Mouse (Mus musculus): ENCODE measurements around the gene Cpm. TPM values are rescaled to one million over a fixed set of nuclear protein-coding genes. Genes with fewer than 3 reads are reported as not detected.

The Cpm gene
- polyA plus RNA-seq, 2 experiments = 24.4 to 41.6 TPM

- Histone ChIP-seq H3K9me3 (ENCODE audit: control insufficient read depth, low read length) (no peaks in the 10 kb centered on the region), H3K4me2 (replicated peaks; ENCODE audit: low read depth, low read length, severe bottlenecking) (no peak overlapping the region), H3K4me1 (ENCODE audit: control insufficient read depth, insufficient read depth, low read length) (peaks cover 3% of the 10 kb centered on the region; the same call in 1 of the 2 replicates), H3K36me3 (ENCODE audit: control insufficient read depth, insufficient read depth, low read length) (no peaks in the 10 kb centered on the region), H3K9ac (ENCODE audit: low read depth, low read length, severe bottlenecking) (no peak overlapping the region), H3K4me3 (replicated peaks; ENCODE audit: low read length) (no peak overlapping the region), H3K27ac (replicated peaks; ENCODE audit: low read depth, low read length) (no peak overlapping the region), H3K27me3 (ENCODE audit: control insufficient read depth, insufficient read depth, low read length) (no peaks in the 10 kb centered on the region)
- DNase-seq (ENCODE audit: low spot score) (no peak), ATAC-seq (ENCODE audit: low FRiP score, low read depth) (no peak)
- TF ChIP-seq POLR2A (IDR thresholded peaks at IDR 0.05; ENCODE audit: borderline replicate concordance, extremely low read depth, insufficient read depth, insufficient read length) = no peak
- 77% methylated on average over 13 of the region's 13 CpGs for WGBS
Observed at GRCm38 (mm10) chr10:117677494-117678236, 48.4 kb downstream of the Cpm start.

- Histone ChIP-seq H3K27ac (replicated peaks; ENCODE audit: low read depth, low read length) (no peak overlapping the region), H3K27me3 (ENCODE audit: control insufficient read depth, insufficient read depth, low read length) (no peaks in the 10 kb centered on the region), H3K4me1 (ENCODE audit: control insufficient read depth, insufficient read depth, low read length) (peaks cover 7% of the 10 kb centered on the region; the same call in 1 of the 2 replicates), H3K9me3 (ENCODE audit: control insufficient read depth, low read length) (no peaks in the 10 kb centered on the region), H3K4me2 (replicated peaks; ENCODE audit: low read depth, low read length, severe bottlenecking) (no peak overlapping the region), H3K4me3 (replicated peaks; ENCODE audit: low read length) (no peak overlapping the region), H3K9ac (ENCODE audit: low read depth, low read length, severe bottlenecking) (no peak overlapping the region), H3K36me3 (ENCODE audit: control insufficient read depth, insufficient read depth, low read length) (no peaks in the 10 kb centered on the region)
- ATAC-seq (ENCODE audit: low FRiP score, low read depth) = no peak
- WGBS = 79% methylated on average over 5 of the region's 5 CpGs
- no peak for TF ChIP-seq POLR2A (IDR thresholded peaks at IDR 0.05; ENCODE audit: borderline replicate concordance, extremely low read depth, insufficient read depth, insufficient read length)
- no peak for DNase-seq (ENCODE audit: low spot score)
Observed at GRCm38 (mm10) chr10:117678357-117678756, 49.1 kb downstream of the Cpm start.

- Histone ChIP-seq H3K9me3 (ENCODE audit: control insufficient read depth, low read length) (no peaks in the 10 kb centered on the region), H3K9ac (ENCODE audit: low read depth, low read length, severe bottlenecking) (no peak overlapping the region), H3K36me3 (ENCODE audit: control insufficient read depth, insufficient read depth, low read length) (no peaks in the 10 kb centered on the region), H3K4me2 (replicated peaks; ENCODE audit: low read depth, low read length, severe bottlenecking) (no peak overlapping the region), H3K4me1 (ENCODE audit: control insufficient read depth, insufficient read depth, low read length) (peaks cover 7% of the 10 kb centered on the region; the same call in 1 of the 2 replicates), H3K27ac (replicated peaks; ENCODE audit: low read depth, low read length) (no peak overlapping the region), H3K4me3 (replicated peaks; ENCODE audit: low read length) (no peak overlapping the region), H3K27me3 (ENCODE audit: control insufficient read depth, insufficient read depth, low read length) (no peaks in the 10 kb centered on the region)
- no peak for TF ChIP-seq POLR2A (IDR thresholded peaks at IDR 0.05; ENCODE audit: borderline replicate concordance, extremely low read depth, insufficient read depth, insufficient read length)
- no peak for DNase-seq (ENCODE audit: low spot score)
- no peak for ATAC-seq (ENCODE audit: low FRiP score, low read depth)
- WGBS = 74% methylated on average over 5 of the region's 5 CpGs
Observed at GRCm38 (mm10) chr10:117679029-117679686, 49.9 kb downstream of the Cpm start.

GRCm38 (mm10) chr10:117679963-117680473 is 50.7 kb downstream of the Cpm start:
- no peak for ATAC-seq (ENCODE audit: low FRiP score, low read depth)
- Histone ChIP-seq H3K27me3 (ENCODE audit: control insufficient read depth, insufficient read depth, low read length) (no peaks in the 10 kb centered on the region), H3K9me3 (ENCODE audit: control insufficient read depth, low read length) (no peaks in the 10 kb centered on the region), H3K4me2 (replicated peaks; ENCODE audit: low read depth, low read length, severe bottlenecking) (no peak overlapping the region), H3K36me3 (ENCODE audit: control insufficient read depth, insufficient read depth, low read length) (no peaks in the 10 kb centered on the region), H3K4me3 (replicated peaks; ENCODE audit: low read length) (no peak overlapping the region), H3K9ac (ENCODE audit: low read depth, low read length, severe bottlenecking) (no peak overlapping the region), H3K4me1 (ENCODE audit: control insufficient read depth, insufficient read depth, low read length) (peaks cover 7% of the 10 kb centered on the region; the same call in 1 of the 2 replicates), H3K27ac (replicated peaks; ENCODE audit: low read depth, low read length) (no peak overlapping the region)
- DNase-seq (ENCODE audit: low spot score) = no peak
- 89% methylated on average over 14 of the region's 14 CpGs for WGBS
- no peak for TF ChIP-seq POLR2A (IDR thresholded peaks at IDR 0.05; ENCODE audit: borderline replicate concordance, extremely low read depth, insufficient read depth, insufficient read length)

- Histone ChIP-seq H3K4me3 (replicated peaks; ENCODE audit: low read length) (no peak overlapping the region), H3K4me1 (ENCODE audit: control insufficient read depth, insufficient read depth, low read length) (peaks cover 7% of the 10 kb centered on the region; the same call in 1 of the 2 replicates), H3K27me3 (ENCODE audit: control insufficient read depth, insufficient read depth, low read length) (no peaks in the 10 kb centered on the region), H3K9ac (ENCODE audit: low read depth, low read length, severe bottlenecking) (no peak overlapping the region), H3K27ac (replicated peaks; ENCODE audit: low read depth, low read length) (no peak overlapping the region), H3K36me3 (ENCODE audit: control insufficient read depth, insufficient read depth, low read length) (no peaks in the 10 kb centered on the region), H3K4me2 (replicated peaks; ENCODE audit: low read depth, low read length, severe bottlenecking) (no peak overlapping the region), H3K9me3 (ENCODE audit: control insufficient read depth, low read length) (no peaks in the 10 kb centered on the region)
- WGBS = 88% methylated on average over 12 of the region's 12 CpGs
- no peak for TF ChIP-seq POLR2A (IDR thresholded peaks at IDR 0.05; ENCODE audit: borderline replicate concordance, extremely low read depth, insufficient read depth, insufficient read length)
- no peak for ATAC-seq (ENCODE audit: low FRiP score, low read depth)
- no peak for DNase-seq (ENCODE audit: low spot score)
Observed at GRCm38 (mm10) chr10:117680868-117681513, 51.7 kb downstream of the Cpm start.
